Mouse (Mus musculus) brain, embryonic 18.5 days (tissue): ENCODE data around the gene Vinac1.

Experiments
- DNase-seq: peaks from one replicate; pipeline ENCODE4 v3.0.0-alpha.2; 2012; ENCODE audit warnings: low read depth, low spot score

Vinac1 gene

DNA sequence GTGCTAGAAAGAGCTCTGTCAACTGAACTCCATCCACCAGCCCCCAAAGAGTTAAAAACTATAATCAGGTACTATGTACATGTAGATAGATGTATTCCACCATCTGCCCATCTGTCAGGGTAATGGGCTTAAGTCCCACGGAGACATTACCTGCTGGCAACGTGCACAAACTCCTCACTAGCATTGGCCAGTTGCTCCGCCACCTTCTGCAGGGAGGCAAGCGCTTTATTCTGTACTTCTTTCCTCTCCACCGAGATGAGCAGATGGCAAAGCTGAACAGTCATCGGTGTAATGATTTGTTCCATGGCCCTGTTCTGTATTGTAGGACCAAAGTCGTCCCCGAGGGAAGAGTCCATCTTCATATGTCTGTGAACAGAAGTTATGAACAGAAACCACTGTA is at the start of gene Vinac1:
Vinac1 (minus strand) TSS at position 362 of the 400 bp plus-strand sequence.
- no peak for DNase-seq

DNA sequence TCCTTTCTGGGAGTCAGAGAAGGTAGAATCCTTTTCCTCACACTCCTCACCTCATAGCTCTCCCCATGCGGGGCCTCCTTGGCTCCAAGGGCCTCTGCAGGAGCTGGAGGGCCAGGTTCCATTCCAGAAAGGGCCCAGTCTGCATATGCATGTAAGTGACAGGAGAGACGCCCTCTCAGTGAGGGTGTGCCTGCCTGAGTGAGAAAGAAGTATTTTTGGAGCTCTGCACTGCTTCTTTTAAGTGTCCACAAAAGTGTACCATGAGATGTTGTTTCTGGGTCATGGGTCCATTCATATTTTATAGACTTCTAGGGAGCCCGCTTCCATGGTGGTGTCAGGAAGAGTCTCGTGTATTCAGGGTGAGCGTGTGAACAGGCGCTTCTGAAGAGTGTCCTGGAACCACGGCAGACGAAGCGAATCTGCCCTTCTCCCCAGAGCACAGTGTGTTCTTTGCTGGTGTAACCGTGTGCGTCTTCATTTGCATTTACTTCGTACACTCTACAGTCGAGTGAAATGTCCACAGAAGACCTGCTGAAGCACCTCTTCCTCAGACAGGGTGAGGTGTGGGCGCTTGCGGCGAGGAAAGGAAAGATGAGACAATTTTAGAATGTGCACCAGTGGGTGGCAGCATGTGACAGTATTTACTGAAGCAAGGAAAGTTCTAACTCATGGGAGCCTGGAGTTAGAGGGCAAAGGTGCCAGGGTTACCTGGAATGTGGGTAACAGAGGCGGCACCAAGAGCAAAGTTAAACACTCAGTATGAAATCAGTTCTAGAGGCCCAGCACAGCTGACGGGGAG is 46.2 kb upstream of the Vinac1 start:
- DNase-seq, result no peak

DNA sequence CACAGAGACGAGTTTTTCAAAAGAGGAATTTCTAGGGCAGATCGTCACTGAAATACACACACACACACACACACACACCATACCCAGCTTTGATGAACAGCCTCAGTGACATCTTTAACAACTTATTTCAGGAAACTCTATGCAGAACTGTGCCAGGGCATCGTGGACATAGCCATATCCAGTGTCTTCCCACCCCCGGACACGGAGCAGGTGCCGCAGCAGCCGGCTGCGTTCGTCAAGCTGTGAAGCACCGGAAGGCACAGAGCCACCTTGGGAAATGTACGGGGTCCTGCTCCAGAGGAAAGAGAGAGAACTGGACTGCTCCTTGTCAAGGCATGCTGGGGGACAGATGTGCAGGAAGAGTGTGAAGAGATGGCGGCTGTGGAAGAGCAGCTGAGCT is 44.8 kb upstream of the Vinac1 start:
- no peak for DNase-seq

DNA sequence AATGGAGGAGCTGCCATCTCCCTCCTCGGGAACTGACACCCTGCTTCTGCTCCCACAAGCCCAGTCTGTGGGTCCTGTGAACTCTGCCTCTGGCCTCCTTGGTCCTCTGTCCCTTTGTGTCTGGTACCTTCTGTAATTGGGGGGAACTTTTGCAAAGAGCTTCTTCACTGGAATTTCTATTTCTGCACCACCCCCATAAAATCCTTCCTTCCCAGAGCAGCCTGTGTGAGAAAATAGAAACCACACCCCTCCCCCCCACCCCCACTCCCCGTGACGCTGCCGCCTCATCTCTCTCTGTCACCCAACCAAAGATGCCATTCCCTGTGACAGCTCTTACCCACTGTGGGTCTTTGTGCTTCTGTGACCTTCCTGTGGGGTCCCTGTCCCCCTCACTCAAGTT is 42.4 kb upstream of the Vinac1 start:
- no peak for DNase-seq

DNA sequence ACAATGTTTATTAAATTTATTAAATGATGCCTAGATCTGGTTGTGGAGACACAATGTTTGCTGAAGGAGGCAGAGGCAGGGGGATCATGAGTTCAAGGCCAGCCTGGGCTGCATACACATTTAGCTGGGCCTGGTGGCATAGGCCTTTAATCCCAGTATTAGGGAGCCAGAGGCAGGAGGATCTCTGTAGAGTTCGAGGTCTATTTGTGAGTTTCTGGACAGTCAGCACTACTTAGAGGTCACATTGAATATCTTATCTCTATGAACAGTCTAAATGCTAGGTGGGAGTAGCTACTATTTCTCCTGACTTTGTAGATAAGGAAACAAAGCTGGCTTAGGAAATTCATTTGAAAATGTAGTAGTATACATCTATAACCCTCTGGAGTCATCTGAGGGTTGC is 39.5 kb upstream of the Vinac1 start:
- DNase-seq, result no peak

DNA sequence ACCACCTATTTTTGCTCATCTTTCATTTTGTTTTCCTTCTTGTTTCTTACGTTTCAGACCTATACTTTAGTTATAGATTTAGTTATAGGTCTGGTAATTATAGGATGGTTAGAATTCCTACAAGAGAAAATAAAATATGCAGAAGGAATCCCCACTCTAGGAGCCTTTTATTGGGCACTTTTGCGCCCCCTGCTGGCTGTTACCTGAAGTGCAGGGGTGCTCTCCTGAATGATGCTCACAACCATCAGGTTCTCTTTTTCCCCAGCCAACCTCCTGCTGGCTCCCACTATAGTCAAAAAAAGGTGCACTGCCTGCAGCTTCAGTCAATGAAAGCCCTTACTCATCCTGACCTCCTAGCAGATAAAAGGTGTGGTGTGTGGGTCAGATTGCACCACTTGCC is 37.0 kb upstream of the Vinac1 start:
- no peak for DNase-seq

DNA sequence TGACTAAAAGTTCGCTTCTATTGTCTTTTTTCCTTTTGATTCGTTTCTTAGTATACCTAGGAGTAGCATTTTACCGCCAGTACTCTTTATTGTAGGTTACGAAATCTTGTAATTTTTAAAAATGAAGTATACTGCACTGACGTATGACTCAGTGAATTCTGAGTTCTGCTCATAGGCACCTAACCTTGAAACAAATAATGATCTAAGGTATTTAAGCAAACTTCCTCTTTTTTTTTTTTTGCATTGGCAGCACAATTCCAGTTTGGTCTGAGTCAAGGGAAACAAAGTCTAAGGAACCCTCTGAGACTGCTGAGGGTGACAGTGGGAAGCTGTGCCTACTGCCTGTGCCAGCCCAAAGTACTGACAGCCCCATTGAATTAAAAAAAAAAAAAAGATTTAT is 35.5 kb upstream of the Vinac1 start:
- no peak for DNase-seq

DNA sequence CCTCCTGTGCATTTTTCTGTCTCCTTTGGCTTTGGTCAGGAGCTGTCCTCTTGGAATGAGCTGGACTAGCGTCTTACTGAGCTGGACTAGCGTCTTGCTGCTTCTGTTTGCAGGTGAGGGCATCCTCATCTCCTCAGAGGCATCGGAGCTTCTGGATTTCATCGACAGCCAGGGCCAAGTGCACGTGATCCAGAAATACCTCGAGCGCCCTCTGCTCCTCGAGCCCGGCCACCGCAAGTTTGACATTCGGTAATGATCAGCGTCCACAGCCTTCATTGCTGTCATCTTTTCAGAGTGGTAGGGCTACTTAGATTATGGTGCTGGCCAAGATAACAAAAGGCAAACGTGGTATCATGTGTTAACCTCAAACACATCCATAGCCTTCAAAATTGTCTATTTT is 33.1 kb upstream of the Vinac1 start:
- DNase-seq, result no peak

DNA sequence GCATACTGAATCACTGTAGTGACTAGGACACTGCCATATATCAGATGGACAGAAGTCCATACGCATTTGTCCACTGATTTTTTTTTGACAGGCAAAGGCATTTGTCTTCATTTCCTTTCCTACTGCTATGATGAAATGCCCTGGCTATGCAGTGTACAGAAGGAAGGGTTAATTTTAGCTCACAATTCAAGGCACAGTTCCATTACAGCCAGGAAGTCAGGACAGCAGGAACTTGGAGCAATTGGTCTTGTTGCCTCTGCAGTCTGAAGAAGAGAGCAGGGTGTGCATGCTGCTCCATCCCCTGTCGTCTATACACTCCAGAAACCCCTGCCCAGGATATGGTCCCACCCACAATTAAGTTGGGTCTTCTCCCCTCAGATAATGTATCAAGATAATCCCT is 31.2 kb upstream of the Vinac1 start:
- no peak for DNase-seq

DNA sequence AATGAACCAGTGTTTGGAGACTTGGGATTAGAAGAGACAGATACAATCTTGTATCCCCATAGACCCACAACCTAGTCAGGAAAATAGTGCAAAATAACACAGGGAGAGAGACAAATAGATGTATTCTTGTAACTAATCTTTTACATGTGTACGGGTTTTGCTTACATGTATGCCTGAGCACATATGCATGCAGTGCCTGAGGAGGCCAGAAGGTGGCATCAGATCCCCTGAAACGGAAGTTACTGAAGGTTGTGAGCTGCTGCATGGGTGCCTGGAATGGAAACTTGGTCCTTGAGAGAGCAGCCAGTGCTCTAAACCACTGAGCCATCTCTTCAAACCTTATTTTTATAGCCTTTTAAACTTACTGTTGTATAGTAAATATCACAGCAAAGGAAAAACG is 30.3 kb upstream of the Vinac1 start:
- DNase-seq, result no peak

DNA sequence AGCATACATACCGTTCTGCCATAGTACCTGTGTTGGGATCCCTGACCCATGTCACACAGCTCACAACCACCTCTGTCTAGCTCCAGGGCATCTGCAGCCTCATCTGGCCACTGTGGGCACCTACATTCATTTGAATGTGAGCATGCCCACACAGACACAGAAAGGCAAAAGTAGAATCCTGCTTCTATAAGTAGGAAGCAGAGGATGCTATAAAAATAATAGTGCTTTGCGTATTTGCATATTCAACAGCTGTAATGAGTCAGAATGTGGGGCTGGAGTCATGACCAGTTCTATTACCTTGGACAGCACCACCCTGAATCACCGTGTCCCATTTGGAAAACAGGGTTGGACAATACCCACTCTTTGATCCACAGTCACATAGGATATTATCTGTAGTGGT is 22.3 kb upstream of the Vinac1 start:
- no peak for DNase-seq

DNA sequence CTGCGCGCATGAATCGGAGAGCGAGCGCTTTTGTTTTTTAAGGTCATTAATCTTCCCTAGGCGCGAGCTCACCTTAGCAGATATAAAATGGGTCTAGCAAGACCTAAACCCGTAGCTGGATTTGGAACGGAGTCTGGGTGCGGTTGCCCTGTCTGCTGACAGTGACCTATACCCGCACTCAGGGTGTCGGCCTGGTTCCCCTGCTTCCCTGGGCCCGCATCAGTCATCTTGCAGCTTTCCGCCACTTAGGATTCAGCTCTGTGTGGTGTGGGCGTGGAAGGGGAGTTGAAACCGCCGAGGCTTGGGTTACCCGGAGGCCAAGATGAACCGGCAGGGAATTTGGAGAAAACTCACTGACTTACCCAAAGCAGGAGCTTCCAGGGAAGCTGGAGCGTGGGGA is 18.4 kb upstream of the Vinac1 start:
- DNase-seq, result peak; percentile 14

DNA sequence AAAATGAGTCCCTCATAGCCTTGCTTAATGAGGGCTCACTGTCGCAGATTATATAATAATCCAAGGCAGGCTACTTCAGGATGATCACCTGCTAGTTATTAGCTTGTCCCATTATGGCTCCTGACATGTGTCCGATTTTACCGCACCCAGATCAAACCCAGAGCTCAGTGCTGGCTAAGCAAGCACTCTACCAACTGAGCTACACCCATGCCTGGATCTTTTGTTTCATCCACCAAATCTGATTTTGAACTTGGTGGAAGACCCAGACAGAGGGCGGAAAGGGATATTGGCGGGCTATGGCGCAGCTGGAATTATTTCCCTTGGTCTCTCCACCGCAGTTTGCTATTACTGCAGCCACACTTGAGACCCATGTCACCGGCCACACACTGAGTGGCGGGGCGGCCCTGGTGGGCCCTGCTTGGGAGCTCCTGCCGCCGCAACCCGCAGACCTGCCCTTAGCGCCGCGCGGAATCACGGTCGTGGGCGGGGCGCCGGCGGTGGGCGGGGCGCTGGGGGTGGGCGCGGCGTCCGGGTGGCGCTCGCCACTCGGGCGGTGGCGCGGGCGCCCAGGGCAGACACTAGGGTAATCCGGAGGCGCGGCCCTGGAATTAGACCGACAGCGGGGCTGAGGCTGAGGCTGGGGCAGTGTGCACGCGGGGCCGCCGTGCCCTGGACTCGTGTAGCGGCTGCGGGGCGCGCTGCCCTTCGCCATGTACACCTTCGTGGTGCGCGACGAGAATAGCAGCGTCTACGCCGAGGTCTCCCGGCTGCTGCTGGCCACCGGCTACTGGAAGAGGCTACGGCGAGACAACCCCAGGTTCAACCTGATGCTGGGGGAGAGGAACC is 17.7 kb upstream of the Vinac1 start, which contains the start of gene Ttl:
Ttl (plus strand) TSS at position 506 of the 846 bp plus-strand sequence.
- peak; percentile 36 for DNase-seq

DNA sequence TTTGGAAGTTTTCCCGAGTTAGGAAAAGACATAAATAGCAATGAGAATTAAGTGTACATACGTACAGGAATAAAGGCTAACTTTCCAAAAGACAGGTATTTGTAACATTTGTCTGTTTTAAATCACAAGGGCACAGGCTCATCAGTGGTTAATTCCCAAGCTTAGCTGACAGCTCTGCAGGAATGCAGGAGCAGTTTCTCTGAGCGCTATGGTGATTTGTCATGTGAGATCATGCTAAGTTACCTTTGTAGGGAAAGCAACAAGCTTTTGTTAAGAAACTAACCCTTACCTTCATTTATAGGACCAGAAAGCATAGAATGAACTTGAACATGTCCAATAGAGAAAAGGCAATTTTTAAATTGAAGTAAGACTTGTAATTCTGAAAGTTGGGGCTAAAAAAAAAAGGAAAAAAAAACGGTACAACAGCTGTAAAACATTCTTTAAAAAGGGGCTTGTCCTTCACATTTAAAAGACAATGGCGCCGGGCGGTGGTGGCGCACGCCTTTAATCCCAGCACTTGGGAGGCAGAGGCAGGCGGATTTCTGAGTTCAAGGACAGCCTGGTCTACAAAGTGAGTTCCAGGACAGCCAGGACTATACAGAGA is 13.6 kb upstream of the Vinac1 start:
- DNase-seq, result no peak

DNA sequence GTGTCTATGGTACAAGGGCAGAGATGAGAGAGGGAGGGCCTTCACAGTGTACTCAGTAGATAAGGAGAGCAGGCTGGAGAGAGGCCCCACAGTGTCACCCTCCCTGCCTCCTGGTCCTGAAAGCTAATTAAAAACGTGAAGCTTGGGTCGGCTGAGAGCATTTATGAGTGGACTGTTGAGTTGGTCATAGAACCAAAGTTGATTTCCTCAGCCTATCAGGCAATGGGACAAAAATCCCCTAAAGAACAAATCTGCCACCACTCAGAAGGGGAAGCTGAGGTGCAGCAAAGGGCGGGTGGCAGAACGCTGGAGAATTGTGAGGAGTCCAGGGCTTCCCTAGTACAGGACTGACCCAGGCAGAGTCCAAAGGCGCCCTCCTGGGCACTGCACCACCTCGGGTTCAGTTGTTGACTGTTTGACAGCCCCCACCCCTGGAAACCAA is 10.0 kb upstream of the Vinac1 start:
- DNase-seq, result no peak

DNA sequence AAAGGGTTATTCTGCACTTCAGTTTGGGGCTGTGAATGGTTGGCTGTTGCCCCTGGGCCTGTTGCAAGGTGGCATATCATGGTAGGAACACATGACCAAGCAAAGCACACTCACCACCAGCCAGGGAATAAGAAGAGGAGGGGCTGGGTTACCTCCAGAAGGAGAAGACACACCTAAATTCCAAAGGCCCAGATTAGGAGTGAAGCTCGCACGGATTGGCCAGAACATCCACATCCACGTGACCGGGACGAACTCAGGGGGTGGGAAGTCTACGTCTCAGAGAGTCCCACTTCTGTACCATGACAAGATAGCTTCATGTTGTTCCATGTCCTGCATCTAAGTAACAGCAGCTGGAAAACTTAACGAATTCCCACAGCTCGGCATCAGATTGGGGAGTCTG is 9.3 kb upstream of the Vinac1 start:
- no peak for DNase-seq

DNA sequence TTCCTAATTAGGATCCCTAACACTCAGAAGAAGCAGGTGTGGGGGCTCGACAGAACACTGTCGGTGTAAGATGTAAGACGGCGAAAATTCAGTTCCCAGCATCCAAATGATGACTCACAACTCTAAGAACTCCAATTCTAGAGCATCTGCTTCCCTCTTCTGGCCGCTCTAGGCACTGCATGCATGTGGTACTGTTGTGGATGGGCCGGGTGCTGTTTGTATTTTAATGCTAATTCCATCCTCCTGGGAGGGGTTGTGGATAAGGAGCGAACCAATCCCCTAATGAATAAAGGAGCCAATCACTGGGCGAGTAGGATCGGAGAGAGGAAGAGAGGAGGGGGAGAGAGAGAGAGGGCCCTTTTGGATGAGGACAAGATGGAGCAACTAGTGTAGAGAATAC is 8.6 kb upstream of the Vinac1 start:
- DNase-seq, result no peak

DNA sequence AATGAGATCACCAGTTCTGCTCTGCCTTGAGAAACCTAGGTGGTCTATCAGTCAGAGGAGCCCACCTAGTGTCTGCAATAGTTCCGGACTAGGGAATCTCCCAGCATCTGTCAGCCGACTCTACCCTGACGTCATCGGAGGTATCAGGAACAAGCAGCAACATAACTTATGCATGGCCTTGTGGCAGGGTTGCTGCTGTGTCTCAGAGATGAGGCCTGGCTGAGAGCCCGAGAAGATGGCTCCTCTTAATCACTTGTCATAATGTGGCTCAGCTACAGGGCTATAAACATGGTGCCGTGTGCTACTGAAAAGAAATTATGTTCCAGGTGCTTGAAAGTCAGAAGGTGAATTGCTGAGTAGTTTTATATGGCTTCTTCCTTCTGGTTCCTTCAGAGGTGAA is 7.8 kb upstream of the Vinac1 start:
- no peak for DNase-seq

DNA sequence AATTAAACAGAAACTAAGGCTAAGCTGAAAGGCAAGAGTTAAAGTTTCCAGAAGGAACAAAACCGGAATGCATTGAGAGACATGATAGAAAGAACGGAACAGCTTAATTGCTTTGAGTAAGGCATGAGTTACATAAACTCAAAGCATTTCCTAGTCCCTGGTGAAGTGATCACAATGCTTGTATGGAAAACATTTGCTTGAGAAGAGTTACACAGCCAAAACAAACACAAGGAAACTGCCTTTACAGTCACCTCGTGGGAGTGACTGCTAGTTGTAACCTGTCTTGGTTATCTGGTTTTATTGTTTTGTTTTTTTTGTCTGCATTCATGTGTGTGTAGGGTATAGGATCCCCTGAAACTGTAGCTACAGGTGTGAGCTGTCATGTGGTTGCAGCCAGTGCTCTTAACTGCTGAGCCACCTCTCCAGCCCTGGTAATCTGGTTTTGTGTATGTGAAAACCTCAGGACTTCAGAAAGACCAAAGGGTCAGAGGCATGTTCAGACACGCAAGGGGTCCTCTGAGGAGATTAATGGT is 4.5 kb upstream of the Vinac1 start:
- DNase-seq, result no peak

DNA sequence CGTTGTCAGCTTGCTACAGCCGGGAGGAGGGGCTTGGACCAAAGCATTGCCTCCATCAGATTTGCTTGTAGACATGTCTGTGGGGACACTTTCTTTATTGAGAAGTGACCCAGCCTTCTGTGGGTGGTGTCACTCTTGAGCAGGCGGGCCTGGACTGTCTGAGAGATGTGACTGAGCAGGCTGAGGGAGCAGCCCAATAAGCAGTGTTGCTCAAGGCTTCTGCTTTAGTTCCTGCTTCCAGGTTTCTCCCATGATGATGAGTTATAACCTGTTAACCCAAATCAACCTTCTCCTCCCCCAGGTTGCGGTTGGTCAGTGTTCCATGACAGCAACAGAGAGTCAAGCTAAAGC is 1.2 kb downstream of the Vinac1 start:
- DNase-seq, result no peak

DNA sequence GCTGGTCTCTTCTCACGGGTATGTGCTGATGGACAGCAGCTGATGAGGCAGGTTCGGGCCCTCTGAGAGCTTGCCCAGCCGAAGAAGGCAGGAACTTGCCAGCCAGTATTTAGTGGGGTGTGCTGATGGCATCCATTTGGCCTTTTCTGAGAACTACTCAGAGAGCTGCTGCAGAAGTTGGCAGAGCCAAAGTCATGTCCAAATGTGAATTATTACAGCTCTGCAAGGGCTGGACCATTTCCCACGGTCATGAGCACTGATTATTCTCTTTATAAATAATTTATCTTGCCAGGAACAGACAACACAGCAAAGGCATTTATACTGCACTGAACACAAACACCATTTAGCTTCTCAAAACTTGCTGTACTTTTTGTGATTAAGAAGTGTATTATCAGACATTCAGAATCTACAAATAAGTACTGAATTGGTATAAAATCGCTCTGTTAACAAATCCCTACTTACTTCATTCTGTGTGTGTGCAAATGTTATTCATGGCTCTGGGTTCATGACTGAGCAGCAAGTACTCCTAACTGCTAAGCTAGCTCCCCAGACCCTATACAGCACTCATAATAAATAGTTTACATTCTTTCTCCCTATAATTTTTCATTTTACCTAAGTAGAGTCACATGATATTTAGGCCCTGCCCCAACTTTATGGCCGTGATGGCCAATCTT is 1.7 kb downstream of the Vinac1 start:
- no peak for DNase-seq

DNA sequence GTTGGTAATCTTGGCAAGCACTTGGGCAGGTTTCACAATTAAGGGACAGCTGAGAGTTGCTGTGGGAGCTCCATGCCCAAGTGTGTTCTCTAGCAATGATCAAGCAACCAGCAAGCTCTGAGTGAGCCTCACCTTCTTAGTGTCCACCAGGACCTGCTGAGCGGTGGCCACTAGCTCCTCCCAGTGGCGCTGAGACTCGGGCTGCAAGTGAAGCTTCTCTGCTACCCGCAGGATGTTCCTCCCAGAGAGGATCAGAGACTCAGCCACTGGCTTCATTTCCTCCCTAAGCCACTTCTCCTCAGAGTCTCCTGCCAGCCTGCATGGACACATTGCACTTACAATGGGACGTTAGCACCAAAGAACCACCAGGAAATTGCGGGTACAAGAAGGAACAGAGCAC is 7.4 kb downstream of the Vinac1 start:
- no peak for DNase-seq
